Mouse (Mus musculus) hindbrain, embryonic 16.5 days (tissue): ENCODE data around the gene Tax1bp1. TPM values are rescaled to one million over a fixed set of nuclear protein-coding genes. Genes with fewer than 3 reads are reported as not detected.

Experiments used
- ATAC-seq: fragments of 200-750 bp; cut with Nextera tagmentation; 2 replicates; pipeline ENCODE4 v1.8.0; 2017; ENCODE audit warnings: moderate TSS enrichment, moderate library complexity
- H3K27ac ChIP-seq: fragments of 300-500 bp; sonication (generic); 2 replicates; pipeline ENCODE4 v1.5.1; 2014; ENCODE audit warnings: low read depth, mild to moderate bottlenecking, control low read depth, low read length, moderate library complexity
- H3K27me3 ChIP-seq: fragments of 300-500 bp; sonication (generic); replicated peaks from 2 replicates; pipeline ENCODE4 v1.6.1; 2014; ENCODE audit warnings: low read length; ENCODE audit not compliant: control insufficient read depth, insufficient read depth
- H3K36me3 ChIP-seq: fragments of 300-500 bp; sonication (generic); 2 replicates; pipeline ENCODE4 v1.6.1; 2014; ENCODE audit warnings: mild to moderate bottlenecking, low read length, moderate library complexity, mixed read lengths; ENCODE audit not compliant: control insufficient read depth, insufficient read depth
- H3K4me1 ChIP-seq: fragments of 300-500 bp; sonication (generic); 2 replicates; pipeline ENCODE4 v1.6.1; 2014; ENCODE audit warnings: low read depth, low read length; ENCODE audit not compliant: control insufficient read depth, insufficient read depth
- H3K4me2 ChIP-seq: fragments of 300-500 bp; sonication (generic); 2 replicates; pipeline ENCODE4 v1.6.1; 2014; ENCODE audit warnings: mild to moderate bottlenecking, low read length, control low read depth, moderate library complexity
- H3K4me3 ChIP-seq: fragments of 300-500 bp; sonication (generic); 2 replicates; pipeline ENCODE4 v1.5.1; 2014; ENCODE audit warnings: mild to moderate bottlenecking, low read length, control low read depth, moderate library complexity
- H3K9ac ChIP-seq: fragments of 300-500 bp; sonication (generic); 2 replicates; pipeline ENCODE4 v1.6.1; 2014; ENCODE audit warnings: low read depth, mild to moderate bottlenecking, control low read depth, low read length, moderate library complexity
- H3K9me3 ChIP-seq: fragments of 300-500 bp; sonication (generic); 2 replicates; pipeline ENCODE4 v1.6.1; 2014; ENCODE audit warnings: mild to moderate bottlenecking, low read length, moderate library complexity; ENCODE audit not compliant: control insufficient read depth
- WGBS: fragments of 180-500 bp; shearing (Covaris S2); extraction: QIAGEN DNeasy Blood & Tissue Kit; methylation state at CpG from one replicate; pipeline ENCODE4 v1.1.7; 2014; 5-methylcytosine and 5-hydroxymethylcytosine counted together
- polyA plus RNA-seq: library from polyadenylated mRNA; unstranded; fragments of >200 nt; fragmentation: Nextera tagmentation; extraction: Ambion mirVana; gene quantifications from 2 replicates; pipeline ENCODE4 v1.2.1, GENCODE M21; 2015

Gene Tax1bp1
- polyA plus RNA-seq, 1 experiment from 2014 or later: 163 TPM

DNA sequence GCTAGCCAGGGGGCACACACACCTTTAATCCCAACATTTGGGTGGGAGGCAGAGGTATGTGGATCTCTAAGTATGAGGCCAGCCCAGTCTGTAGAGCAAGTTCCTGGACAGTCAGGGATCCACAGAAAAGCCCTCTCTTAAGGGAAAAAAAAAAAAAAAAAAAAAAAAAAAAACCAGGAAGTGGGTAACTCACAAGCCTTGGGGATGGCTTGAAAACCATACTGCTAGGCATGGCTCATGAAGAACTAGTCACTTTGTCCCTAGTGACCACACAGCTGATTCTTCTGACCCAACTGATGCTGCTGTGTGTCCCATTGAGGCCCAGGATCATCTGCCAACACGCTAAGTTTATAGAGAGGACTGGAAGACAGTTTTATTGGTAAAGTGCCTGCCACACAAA, 14.5 kb upstream of the Tax1bp1 start:
- no peak overlapping the region for H3K4me3 ChIP-seq
- H3K9me3 ChIP-seq: no peaks in the 10 kb centered on the region
- no peak overlapping the region for H3K4me2 ChIP-seq
- H3K36me3 ChIP-seq: no peaks in the 10 kb centered on the region
- H3K9ac ChIP-seq: no peak overlapping the region
- 87% methylated on average over 1 of the region's 1 CpGs for WGBS
- H3K27ac ChIP-seq: no peak overlapping the region
- ATAC-seq: no peak
- H3K27me3 ChIP-seq: no peaks in the 10 kb centered on the region
- no peaks in the 10 kb centered on the region for H3K4me1 ChIP-seq

DNA sequence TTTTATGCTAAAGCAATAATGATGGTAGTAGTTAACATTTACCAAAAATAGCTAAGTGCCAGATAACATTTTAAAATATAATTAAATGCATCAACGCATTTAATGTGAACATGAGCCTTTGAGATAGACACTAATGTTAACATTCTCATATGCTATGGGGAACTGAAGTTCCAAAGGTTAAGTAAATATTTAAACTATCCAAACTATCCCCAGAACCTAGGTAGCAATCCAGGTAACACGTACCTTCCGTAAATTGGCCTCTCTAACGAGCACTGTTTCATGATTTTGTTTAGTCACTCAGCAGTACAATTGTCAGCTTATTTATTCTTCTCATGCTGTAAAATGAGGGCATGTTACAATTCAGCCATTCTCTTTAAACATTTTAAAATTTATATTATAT, 13.6 kb upstream of the Tax1bp1 start:
- no peak for ATAC-seq
- Histone ChIP-seq H3K9me3 (no peaks in the 10 kb centered on the region), H3K4me3 (no peak overlapping the region), H3K27me3 (no peaks in the 10 kb centered on the region), H3K4me2 (no peak overlapping the region), H3K4me1 (no peaks in the 10 kb centered on the region), H3K36me3 (no peaks in the 10 kb centered on the region), H3K27ac (no peak overlapping the region), H3K9ac (no peak overlapping the region)
- 92% methylated on average over 4 of the region's 4 CpGs for WGBS

DNA sequence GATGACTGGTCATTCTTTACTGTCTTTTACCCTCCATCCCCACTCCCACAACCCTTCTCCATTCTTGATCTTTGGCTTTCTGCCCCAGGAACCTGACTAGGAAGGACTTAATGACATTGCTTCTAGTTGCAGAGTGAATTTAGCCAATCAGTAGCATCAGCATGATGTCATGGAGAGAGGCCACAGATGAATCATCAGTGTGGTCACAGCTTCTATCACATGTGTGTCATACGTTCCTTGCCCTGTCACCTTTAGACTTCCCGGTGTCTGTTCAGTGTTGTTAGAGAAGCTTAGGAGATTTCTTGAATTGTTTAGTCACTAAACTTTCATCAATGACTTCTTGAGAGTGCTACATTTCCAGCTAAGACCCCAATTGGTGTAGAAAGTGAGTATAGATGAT, 10.3 kb upstream of the Tax1bp1 start:
- no peak for ATAC-seq
- no peaks in the 10 kb centered on the region for H3K4me1 ChIP-seq
- no peak overlapping the region for H3K27ac ChIP-seq
- H3K9me3 ChIP-seq: no peaks in the 10 kb centered on the region
- no peak overlapping the region for H3K9ac ChIP-seq
- H3K36me3 ChIP-seq: no peaks in the 10 kb centered on the region
- H3K27me3 ChIP-seq: no peaks in the 10 kb centered on the region
- no peak overlapping the region for H3K4me3 ChIP-seq
- no peak overlapping the region for H3K4me2 ChIP-seq
- 100% methylated on average over 2 of the region's 2 CpGs for WGBS

DNA sequence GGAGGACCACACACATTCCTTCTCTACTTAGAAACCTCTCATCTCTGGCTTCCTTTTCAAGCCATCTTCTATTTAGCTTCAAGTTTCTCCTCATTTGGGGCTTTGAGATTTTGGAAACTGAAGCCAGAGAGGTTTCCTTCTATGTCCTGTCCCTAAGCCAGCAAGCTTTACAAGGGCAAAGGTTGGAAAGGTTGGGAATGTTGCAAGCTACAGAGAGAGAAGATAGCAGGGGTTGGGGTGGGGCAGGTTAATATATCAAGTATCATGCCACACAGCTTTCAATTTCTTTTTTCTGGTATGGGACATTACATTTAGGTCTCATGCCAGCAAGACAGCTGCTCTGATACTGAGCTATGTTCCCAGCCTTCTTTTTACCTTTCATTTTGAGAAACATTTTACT, 8.2 kb upstream of the Tax1bp1 start:
- Histone ChIP-seq H3K4me3 (no peak overlapping the region), H3K27me3 (no peaks in the 10 kb centered on the region), H3K27ac (no peak overlapping the region), H3K9me3 (no peaks in the 10 kb centered on the region), H3K4me2 (no peak overlapping the region), H3K36me3 (no peaks in the 10 kb centered on the region), H3K4me1 (no peaks in the 10 kb centered on the region), H3K9ac (no peak overlapping the region)
- no peak for ATAC-seq

- no peak overlapping the region for H3K9ac ChIP-seq
- 90% methylated on average over 5 of the region's 5 CpGs for WGBS
- no peak for ATAC-seq
- no peaks in the 10 kb centered on the region for H3K9me3 ChIP-seq
- H3K36me3 ChIP-seq: no peaks in the 10 kb centered on the region
- H3K4me3 ChIP-seq: no peak overlapping the region
- H3K4me2 ChIP-seq: no peak overlapping the region
- H3K4me1 ChIP-seq: no peaks in the 10 kb centered on the region
- H3K27me3 ChIP-seq: no peaks in the 10 kb centered on the region
- no peak overlapping the region for H3K27ac ChIP-seq
Observed at GRCm38 (mm10) chr6:52707815-52708214, 5.7 kb upstream of the Tax1bp1 start.

GRCm38 (mm10) chr6:52712563-52712962, 966 bp upstream of the Tax1bp1 start:
- H3K9ac ChIP-seq: no peak overlapping the region
- no peak overlapping the region for H3K27ac ChIP-seq
- no peaks in the 10 kb centered on the region for H3K27me3 ChIP-seq
- H3K4me2 ChIP-seq: no peak overlapping the region
- WGBS: 86% methylated on average over 2 of the region's 2 CpGs
- no peaks in the 10 kb centered on the region for H3K9me3 ChIP-seq
- peaks cover 3% of the 10 kb centered on the region for H3K4me1 ChIP-seq
- ATAC-seq: no peak
- H3K4me3 ChIP-seq: no peak overlapping the region
- no peaks in the 10 kb centered on the region for H3K36me3 ChIP-seq

- no peaks in the 10 kb centered on the region for H3K36me3 ChIP-seq
- H3K4me2 ChIP-seq: peak overlapping the region; percentile 78
- peak; percentile 87 for ATAC-seq
- no peaks in the 10 kb centered on the region for H3K9me3 ChIP-seq
- H3K4me1 ChIP-seq: peaks cover 3% of the 10 kb centered on the region
- H3K27me3 ChIP-seq: no peaks in the 10 kb centered on the region
- H3K4me3 ChIP-seq: peak overlapping the region; percentile 97
- H3K27ac ChIP-seq: peak overlapping the region; percentile 95
- WGBS: under 1% methylated on average over 47 of the region's 52 CpGs
- H3K9ac ChIP-seq: peak overlapping the region; percentile 92
Observed at GRCm38 (mm10) chr6:52713897-52714509, 474 bp downstream of the Tax1bp1 start.

DNA sequence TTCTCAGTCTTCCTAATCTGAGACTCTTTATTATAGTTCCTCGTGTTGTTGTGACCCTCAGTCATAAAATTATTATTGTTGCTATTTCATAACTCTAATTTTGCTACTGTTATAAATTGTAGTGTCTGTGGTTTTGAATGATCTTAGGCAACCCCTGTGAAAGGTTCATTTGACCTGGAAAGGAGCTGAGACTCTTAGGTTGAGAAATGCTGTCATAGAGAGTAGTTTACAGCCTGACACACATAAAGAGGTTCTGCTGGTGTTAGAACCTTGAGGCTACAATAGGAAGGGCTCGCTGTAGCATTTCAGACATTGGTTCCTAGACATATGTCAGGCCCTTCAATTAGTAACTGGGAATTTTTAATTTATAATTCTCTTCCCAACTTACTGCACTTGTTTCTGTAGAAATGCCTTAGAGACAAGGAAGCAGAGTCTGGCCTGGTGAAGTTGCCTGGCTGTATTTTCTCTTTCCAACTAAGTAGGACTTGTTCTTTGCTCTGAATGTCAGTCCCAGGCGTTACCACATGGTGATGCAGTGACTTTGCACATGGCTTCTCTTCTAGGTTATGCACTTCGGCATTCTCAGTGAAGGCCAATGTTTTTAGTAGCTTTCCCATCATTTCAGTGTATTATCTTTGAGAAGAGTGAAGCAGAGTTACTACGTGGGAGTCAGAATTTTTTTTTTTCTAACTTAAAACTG, 4.1 kb downstream of the Tax1bp1 start:
- Histone ChIP-seq H3K9ac (no peak overlapping the region), H3K9me3 (no peaks in the 10 kb centered on the region), H3K4me2 (no peak overlapping the region), H3K4me3 (no peak overlapping the region), H3K27me3 (no peaks in the 10 kb centered on the region), H3K27ac (no peak overlapping the region), H3K4me1 (peaks cover 3% of the 10 kb centered on the region), H3K36me3 (no peaks in the 10 kb centered on the region)
- ATAC-seq: no peak
- WGBS: 86% methylated on average over 5 of the region's 5 CpGs

GRCm38 (mm10) chr6:52724805-52725439, 11.4 kb downstream of the Tax1bp1 start:
- WGBS: 59% methylated on average over 8 of the region's 8 CpGs
- Histone ChIP-seq H3K4me3 (no peak overlapping the region), H3K27me3 (no peaks in the 10 kb centered on the region), H3K9ac (no peak overlapping the region), H3K27ac (no peak overlapping the region), H3K4me1 (no peaks in the 10 kb centered on the region), H3K4me2 (no peak overlapping the region), H3K36me3 (peaks cover 7% of the 10 kb centered on the region), H3K9me3 (no peaks in the 10 kb centered on the region)
- ATAC-seq: no peak
